Mouse (Mus musculus): ENCODE measurements around the gene Arid4a. TPM values are rescaled to one million over a fixed set of nuclear protein-coding genes. Genes with fewer than 3 reads are reported as not detected.

Arid4a gene
- 22.2 and 23.2 TPM in 2 replicates for polyA plus RNA-seq (2012; rRNA removed)

DNA sequence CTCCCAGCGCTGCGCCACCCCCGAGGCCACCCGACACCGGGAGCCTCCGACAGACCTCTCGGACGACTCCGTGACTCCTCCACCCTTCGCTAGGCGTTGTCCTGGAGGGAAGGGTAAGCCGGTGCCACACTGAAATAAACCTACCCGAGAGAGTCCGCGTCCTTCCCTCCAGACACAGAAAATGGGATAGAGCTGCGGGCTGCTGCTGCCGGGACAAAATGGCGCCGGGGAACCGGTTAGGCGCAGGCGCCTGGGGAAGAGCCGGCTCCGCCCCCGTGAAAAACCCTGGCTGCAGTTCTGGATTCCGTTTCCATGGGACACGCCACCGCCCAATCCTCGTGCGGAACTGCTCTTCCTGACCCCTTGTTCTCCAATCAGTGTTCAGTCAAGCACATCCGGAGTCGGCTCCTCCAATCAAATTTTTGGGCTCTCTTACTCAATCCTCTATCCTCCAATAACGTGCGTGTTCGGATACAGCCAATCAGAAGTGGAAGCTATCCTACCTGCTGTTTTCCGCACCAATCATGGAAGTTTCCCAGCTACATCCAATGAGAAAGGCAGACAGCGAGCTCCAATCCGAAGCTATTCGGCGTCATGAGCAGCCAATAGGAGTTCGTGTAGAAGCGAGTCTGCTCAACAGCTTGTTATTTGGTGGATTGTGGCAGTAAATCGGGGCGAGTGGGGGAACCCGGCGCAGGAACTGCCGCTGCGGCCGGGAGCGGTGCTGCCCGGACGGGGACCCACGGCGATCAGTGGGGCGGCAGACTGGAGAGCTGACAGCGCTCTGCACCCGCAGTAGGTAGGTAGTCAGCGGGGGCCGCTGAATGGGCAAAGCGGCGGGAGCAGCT lies at the start of gene Arid4a:
Gene Arid4a (plus strand): TSS at position 628 of the 848 bp plus-strand sequence.
- peak; percentile 99 to 100 for DNase-seq (ENCODE audit: extremely low spot score in 1 of 2, low spot score in 1 of 2)

DNA sequence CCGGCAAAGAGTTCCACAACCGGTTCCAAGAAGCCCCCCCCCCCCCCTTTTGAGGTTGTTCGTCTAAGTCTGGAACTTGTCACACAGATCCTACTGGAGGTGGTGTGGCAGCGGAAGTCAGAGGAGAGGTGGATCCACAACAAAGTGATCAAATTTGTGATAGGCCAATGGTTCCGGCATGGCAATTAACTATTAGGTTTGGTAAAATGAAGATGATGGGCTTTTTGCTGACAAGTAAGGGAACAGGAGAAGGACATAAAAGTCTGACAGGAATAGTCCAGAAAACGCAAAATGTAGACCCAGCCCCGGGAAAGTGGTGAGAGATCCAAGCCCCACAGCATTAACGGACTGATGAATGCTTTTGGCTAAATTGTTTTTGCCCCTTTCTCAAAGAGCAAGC lies 48.2 kb upstream of the Arid4a start:
- DNase-seq (ENCODE audit: extremely low spot score in 1 of 2, low spot score in 1 of 2): no peak

DNA sequence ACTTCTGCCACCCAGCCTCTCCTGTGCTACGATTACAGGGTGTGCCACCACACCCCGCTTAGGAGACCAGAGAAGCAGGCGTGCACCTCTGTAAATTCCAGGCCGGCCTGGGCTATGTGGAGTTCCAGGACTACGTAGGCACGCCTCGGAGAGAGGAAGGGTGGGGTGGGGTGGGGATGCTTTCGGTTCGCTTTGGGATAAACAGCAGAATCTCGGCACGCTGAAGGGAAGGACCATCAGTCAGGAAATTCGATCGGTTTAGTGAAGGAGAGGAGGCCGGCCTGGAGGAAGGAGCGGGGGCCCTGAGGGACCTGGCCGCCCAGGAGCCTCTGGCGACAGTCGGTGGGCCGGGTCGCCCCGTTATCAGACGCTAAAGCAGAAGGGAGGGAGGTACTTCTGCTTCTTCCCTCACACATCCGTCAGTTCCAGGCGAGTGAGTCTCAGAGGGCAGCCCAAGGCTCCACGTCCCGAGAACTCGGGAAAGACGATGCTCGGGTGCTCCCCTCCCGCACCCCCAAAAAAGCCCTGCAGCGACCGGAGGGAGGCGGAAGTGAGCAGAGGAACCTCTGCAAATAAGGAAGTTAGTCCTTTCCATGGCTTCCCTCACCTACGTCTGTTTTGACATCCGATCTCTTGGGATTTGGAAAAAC lies 47.5 kb upstream of the Arid4a start:
- DNase-seq (ENCODE audit: extremely low spot score in 1 of 2, low spot score in 1 of 2): peak; percentile 60 to 82

DNA sequence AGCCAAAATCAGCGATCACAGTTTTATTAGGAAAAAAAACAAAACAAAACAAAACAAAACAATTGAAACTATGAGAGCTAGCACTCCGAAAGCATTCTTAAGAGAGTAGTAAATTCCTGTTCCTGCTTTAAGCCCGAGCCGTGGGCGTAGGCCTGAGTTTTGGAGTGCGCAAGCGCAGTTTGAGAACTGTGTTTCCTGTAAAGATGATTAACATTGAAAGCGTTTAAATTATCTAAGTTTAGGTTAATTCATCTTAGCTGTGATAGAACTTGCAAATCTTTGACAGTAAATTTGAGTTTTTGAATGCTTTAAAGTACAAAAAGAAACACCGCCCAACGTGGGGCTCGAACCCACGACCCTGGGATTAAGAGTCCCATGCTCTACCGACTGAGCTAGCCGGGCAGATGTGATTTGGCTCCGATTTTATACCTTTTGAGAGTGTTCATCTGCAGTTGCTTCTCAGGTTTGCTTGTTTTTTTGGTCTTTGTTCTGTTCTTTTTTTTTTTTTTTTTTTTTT lies 46.9 kb upstream of the Arid4a start:
- DNase-seq (ENCODE audit: extremely low spot score in 1 of 2, low spot score in 1 of 2): peak; percentile 83 to 96

DNA sequence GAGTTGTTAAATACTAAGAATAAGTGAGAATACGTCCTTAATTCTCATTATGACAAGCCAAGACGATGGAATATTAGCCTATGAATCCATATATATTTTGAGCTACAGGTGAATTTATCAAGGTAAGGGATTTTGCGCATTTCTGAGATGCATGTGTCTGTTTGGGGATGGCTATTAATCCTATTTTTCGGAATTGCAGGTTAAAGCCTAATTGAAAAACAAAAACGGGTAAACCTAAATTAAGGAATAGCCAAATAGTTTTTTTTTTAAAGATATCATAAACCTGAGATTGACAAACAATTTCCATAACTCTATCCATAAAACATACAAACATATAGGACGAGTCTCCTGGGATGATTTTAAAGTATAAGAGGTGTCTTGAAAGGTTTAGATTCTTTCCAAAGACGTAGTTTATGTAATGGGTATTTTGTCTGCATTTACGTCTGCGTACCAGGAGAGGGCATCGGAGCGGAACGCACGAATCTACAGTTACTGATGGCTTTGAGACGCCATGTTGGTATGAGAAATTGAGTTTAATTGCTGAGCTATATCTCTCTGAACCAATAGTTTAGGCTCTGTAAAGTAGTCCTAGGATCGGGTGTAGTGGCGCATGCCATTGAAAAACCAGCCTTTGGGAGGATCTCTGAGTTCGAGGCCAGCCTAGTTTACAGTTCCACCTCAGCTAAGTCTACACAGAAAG lies 46.2 kb upstream of the Arid4a start:
- peak; percentile 49 to 76 for DNase-seq (ENCODE audit: extremely low spot score in 1 of 2, low spot score in 1 of 2)

DNA sequence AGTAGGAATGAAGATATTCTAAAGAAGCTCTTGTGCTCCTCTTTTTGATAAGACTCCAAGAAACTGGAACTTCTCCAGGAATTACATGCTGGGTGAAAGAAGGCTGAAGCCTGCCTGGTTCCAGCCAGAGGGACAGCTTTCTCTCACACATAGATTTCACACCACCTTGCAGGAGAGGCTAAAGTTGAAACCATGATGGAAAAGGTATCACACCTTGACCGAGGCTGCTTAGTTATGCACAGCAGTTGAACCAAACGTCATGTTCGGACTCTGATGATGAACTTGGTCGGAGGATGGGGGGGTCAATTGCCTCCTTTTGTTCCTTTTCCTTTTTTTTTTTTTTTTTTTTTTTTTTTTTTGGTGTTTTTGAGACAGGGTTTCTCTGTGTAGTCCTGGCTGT lies 42.0 kb upstream of the Arid4a start:
- no peak for DNase-seq (ENCODE audit: extremely low spot score in 1 of 2, low spot score in 1 of 2)

DNA sequence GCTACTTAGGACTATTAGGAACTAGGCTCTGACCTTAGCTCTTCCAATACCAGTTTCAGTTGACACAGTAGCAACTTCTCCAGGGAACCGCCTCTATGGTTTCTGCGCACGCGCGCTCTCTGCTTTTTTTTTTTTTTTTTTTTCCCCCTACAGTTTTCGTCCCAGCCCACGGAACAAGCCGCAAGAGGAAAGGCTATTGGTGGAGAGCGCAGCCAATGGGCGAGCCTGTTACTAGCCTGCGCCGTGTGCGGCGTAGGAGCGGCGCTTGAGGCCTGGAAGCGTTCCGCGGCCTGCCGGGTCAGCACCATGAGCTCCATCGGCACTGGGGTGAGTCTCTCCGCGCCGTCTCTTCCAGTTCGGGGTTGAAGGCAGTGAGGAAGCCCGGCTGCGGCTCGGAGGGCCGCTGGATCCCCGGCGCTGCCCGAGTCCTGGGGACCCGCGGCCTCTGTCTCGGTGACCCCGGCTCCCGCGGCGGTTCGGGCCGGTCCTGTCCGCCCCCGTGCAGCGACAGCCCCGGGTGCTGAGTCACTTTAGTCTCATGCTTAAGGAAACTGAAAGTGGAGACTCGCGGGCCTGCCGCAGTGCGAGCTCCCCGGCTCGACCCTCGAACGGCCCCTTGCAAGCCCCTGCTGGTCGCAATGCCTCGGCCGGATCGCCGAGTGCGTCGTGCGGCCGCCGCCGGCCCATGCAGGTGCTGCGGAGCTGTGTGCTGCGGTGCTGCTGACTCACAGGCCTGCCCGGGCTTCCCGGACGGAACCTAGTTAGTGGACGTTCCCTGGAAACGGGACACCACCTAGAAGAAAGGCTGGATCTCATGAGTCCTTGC lies 41.1 kb upstream of the Arid4a start, which contains the start of gene Psma3:
Gene Psma3 (plus strand): TSS at position 181 of the 826 bp plus-strand sequence.
- peak; percentile 82 to 93 for DNase-seq (ENCODE audit: extremely low spot score in 1 of 2, low spot score in 1 of 2)

DNA sequence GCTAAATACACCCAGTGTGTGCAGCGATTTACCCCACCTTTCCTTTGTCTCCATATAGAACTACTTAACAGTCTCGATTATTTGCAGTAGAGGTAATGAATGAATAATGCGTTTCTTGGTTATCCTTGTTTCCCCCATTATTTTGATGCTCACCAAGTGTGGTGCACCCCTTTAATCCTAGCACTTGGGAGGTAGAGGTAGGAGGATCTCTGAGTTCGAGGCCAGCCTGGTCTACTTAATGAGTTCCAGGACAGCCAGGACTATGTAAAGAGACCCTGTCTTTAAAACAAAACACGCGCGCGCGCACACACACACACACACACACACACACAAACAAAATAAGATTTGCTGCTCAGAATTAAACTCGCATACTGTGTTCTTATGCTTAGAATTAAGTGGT lies 40.4 kb upstream of the Arid4a start:
- DNase-seq (ENCODE audit: extremely low spot score in 1 of 2, low spot score in 1 of 2): no peak

DNA sequence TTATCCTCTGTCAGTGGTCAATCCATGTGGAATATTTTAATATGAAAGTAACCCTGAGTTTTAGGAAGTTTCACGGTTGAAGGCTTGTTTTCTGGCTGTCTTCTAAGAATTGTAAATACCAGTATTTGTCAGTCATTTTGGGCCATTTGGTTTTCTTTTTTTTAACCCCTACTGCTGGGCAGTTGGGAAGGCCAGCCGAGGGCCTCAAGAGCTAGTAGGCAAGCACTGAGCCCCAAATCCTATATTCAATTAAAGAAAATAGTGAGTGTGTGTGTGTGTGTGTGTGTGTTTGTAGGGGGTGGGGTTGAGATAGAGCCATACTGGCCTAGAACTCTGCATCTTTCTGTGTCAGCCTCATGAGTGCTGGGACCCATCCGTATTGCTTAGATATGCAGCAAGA lies 39.9 kb upstream of the Arid4a start:
- DNase-seq (ENCODE audit: extremely low spot score in 1 of 2, low spot score in 1 of 2): no peak

DNA sequence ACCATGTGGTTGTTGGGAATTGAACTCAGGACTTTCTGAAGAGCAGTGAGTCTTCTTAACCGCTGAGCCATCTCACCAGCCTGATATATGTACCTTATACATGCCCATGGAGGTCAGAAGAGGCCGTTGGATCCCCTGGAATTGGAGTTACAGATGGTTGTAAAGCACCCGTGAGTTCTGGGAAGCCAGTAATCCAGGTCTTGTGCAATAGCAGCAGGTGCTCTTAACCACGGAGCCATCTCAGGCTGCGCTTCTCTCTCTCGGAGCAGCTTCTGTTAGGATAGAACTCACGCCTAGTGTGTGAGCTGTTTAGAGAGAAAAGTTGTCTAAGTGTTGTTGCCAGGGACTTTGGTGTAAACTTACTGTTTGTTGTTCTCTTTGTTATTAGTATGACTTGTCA lies 37.4 kb upstream of the Arid4a start:
- DNase-seq (ENCODE audit: extremely low spot score in 1 of 2, low spot score in 1 of 2): no peak

DNA sequence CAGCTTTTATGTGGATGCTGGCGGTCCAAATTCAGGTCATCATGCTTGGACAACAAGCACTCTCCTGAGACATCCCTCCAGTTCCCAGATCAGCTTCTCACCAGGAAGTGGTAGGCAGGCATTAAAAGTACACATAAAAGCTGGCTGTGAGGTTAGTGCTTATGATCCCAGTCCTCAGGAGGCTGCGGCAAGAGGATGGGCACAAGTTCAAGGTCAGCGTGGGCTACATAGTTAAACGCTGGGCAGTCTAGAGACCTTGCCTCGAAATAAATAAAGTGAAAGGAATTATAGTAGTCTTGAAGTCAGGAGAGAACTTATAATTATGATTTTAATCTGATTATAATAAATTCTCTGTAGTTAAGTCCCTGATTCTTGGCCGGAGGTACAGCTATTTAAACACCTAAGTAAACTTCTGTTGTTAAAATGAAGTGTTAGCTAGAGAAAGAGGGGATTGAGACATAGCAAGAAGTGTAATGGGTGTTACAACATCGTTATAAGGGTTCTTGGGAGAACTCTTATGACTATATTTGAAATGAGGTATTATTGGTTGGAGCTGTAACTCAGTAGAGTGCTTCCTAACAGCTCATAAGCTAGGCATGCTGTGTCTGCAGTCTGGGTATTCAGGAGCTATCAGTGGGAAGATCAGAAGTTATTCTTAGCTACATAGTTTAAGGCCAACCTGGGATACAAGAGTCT lies 30.8 kb upstream of the Arid4a start:
- DNase-seq (ENCODE audit: extremely low spot score in 1 of 2, low spot score in 1 of 2): no peak

DNA sequence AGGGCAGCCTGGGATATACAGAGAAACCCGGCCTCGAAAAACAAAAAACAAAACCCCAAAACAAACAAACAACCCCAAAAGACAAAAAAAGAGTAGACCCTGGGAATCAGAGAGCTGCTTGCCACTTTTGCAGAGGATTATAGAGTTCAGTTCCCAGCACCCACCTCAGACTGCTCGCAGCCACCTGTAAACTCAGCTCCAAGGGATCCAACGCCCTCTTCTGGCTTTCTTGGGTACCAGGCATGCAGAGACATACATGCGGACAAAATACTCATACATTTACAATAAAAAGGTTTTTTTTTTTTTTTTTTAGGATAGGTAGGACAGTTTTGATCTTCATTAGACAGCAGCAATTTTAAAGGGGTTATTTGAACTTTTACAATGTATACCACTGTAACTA lies 18.6 kb upstream of the Arid4a start:
- no peak for DNase-seq (ENCODE audit: extremely low spot score in 1 of 2, low spot score in 1 of 2)

DNA sequence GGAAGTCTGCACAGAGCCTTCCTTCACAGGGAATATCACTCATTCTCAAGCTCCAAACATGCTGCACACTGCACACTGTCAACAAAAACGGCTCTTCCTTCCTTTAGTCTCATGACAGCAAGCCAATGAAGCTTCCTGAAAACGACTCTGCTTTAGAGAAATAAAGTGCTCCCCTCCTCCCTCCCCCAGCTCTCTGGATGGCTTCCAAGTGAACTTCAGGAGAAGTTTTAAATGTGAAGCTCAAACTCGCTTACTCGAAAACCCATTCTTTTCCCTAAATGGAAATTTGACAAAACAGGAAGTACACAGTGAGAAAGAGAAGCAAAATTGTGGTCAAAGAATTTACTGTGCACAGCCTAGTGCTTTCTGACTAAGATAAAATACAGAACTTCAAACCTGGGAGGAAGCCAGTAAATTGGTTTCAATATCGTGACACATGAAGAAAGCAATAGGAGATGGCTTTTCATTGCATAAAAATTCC lies 16.3 kb upstream of the Arid4a start:
- peak in 1 of 2 experiments; percentile 31 for DNase-seq (ENCODE audit: extremely low spot score in 1 of 2, low spot score in 1 of 2)

DNA sequence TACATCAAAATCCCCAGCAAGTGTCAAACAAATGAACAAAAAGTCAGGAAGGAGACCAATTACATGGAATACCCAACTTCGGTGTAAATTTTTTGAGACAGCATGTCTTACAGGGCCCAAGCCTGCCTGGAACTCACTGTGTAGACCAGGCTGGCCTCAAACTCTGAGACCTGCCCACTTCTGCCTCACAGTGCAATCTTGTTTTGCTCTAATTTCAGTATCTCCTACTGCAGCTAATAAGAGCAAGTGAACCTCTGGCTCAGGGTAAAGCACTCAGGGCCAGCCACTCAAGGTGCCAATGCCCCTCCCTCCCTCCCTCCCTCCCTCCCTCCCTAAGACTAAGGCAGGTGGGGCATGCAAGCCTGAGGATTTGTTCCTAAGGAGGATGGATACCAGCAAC lies 15.4 kb upstream of the Arid4a start:
- DNase-seq (ENCODE audit: extremely low spot score in 1 of 2, low spot score in 1 of 2): no peak

DNA sequence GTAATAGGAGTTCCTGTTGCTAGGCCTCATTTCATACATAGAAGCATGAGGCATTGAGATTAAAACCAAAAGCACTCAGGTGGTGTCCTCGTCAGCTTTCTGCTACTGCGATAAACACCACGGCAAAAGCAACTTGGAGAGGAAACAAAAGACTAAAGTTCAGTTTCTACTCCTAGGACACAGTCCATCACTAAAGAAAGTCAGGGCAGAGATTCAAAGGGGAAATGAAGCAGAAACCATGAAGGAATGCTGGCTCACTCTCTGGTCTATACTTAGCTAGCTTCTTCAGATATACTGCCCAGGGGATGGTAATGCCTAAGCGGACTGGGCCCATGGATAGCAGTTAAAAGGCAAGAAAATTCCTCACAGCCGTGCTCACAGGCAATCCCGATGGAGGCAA lies 14.3 kb upstream of the Arid4a start:
- DNase-seq (ENCODE audit: extremely low spot score in 1 of 2, low spot score in 1 of 2): no peak

DNA sequence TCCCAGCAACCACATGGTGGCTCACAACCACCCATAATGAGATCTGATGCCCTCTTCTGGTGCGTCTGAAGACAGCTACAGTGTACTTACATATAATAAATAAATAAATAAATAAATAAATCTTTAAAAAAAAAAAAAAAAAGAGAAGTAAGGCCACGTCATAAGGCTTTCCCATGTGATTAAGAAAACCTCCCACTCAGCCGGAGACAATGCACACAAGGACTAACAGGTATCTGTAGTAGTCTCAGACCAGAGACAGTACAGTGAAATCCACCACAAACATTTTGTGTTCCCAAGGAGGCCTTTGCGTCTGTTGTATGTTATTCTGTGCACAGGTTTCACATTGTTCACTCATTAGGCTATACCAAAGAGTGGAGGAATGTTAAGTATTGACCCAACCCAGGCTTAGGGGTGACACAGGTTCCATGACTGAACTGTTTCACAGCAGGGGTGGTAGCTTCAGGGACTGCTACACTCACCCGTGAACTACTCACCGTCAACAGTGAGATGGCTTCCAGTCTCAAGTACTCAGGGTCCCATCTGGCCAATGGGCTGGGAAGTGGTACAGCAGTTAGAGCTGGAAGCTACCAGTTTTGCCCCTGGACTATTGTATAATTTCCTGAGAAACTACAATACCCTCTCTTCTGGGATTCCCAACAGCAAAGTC lies 11.9 kb upstream of the Arid4a start:
- no peak for DNase-seq (ENCODE audit: extremely low spot score in 1 of 2, low spot score in 1 of 2)

DNA sequence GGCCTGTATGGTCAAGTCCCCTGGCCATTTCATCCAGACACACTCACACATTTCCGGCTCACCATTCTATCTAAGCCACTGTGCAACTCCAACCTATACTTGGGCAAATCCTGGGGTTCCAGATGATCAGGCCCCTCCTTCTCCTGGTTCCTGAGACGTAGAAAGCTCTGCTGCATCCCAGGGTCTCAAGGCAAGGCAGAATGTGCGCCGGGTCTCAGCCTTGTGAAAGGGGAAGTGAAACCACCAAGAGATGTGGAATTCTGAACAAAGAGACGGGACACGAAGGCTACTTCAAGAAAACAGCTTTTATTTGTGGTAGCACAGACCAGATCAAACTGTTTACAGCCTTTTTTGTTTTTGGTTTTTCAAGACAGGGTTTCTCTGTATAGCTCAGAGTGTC lies 9.6 kb upstream of the Arid4a start:
- no peak for DNase-seq (ENCODE audit: extremely low spot score in 1 of 2, low spot score in 1 of 2)

DNA sequence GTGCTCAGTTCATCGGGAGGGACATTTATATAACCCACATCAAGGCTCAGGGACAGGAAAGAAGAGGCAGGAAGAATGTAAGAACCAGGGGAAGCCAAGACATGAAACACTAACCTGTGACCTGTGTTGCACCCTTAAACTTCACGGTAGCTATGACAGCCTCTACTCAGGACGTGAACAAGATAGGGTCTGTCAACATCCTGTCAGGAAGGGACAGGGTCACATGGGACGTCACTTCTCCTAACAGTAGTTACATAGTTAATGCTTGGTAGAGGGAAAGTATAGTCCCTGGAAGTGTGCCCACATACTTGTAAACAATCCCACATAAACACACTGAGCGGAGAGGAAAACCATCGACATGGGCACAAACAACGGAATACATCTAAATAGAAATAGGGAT lies 8.9 kb upstream of the Arid4a start:
- DNase-seq (ENCODE audit: extremely low spot score in 1 of 2, low spot score in 1 of 2): no peak

DNA sequence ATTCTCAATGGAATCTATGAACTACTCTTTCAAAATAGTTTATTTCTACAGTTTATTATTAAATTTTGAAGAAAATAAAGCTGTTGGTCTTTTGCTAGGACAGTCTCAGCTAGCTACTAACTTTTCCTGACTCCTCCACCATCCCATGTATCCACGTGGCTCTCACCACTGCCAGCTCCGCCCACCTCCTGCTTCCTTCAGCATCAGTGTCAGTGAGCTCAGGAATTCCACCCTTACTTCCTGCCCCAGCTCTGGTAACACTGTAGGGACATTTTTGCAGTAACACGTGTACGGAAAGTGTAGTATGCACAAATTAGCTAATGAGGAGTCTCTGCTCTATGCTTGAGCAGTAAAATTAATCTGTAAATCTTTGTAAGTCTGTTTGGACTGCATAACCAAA lies 6.0 kb upstream of the Arid4a start:
- peak in 1 of 2 experiments; percentile 52 for DNase-seq (ENCODE audit: extremely low spot score in 1 of 2, low spot score in 1 of 2)

Measured in frontal cortex, adult 2 months (tissue).